Mouse (Mus musculus) CD4-positive helper T cell, adult 2 months (primary cell): ENCODE measurements around the gene Ptpn18.
"Not testable (repeated sequence)": the region's sequence is repeated elsewhere in the genome, so short reads cannot be mapped to it uniquely, and the experiment has no call there.

Source experiments
- DNase-seq: peaks from one replicate; pipeline ENCODE4 v3.0.0-alpha.2; 2012; ENCODE audit warnings: low read depth, missing footprints, low spot score

Ptpn18 gene

GRCm38 (mm10) chr1:34459284-34460060 lies at the start of gene Ptpn18:
TSS of gene Ptpn18 (plus strand) at chr1:34459762.
- peak; percentile 87 for DNase-seq

GRCm38 (mm10) chr1:34428466-34428865 lies 31.1 kb upstream of the Ptpn18 start:
- DNase-seq = no peak

- no peak for DNase-seq
These were observed 30.3 kb upstream of the Ptpn18 start for GRCm38 (mm10) chr1:34429281-34429680.

- DNase-seq = no peak
These were observed 28.6 kb upstream of the Ptpn18 start for GRCm38 (mm10) chr1:34430981-34431380.

GRCm38 (mm10) chr1:34431431-34431830 lies 28.1 kb upstream of the Ptpn18 start:
- no peak for DNase-seq

GRCm38 (mm10) chr1:34432411-34432775 lies 27.2 kb upstream of the Ptpn18 start:
- no peak for DNase-seq

GRCm38 (mm10) chr1:34432776-34433481 lies 26.6 kb upstream of the Ptpn18 start:
- DNase-seq = peak; percentile 72

- peak; percentile 71 for DNase-seq
These were observed 25.6 kb upstream of the Ptpn18 start for GRCm38 (mm10) chr1:34433891-34434521.

GRCm38 (mm10) chr1:34434660-34435160 lies 24.9 kb upstream of the Ptpn18 start:
- DNase-seq = peak; percentile 94

- DNase-seq = no peak
These were observed 24.0 kb upstream of the Ptpn18 start for GRCm38 (mm10) chr1:34435371-34436120.

GRCm38 (mm10) chr1:34436374-34436773 lies 23.2 kb upstream of the Ptpn18 start:
- no peak for DNase-seq

GRCm38 (mm10) chr1:34437366-34437765 lies 22.2 kb upstream of the Ptpn18 start:
- not testable (repeated sequence) for DNase-seq

GRCm38 (mm10) chr1:34438381-34439051 lies 21.0 kb upstream of the Ptpn18 start:
- DNase-seq = no peak

- DNase-seq = peak; percentile 99
These were observed 20.2 kb upstream of the Ptpn18 start, which contains the start of the genes Ccdc115 and Imp4 for GRCm38 (mm10) chr1:34439215-34439960. TSS of gene Ccdc115 (minus strand) at chr1:34439672. TSS of gene Imp4 (plus strand) at chr1:34439851.

GRCm38 (mm10) chr1:34439961-34440630 lies 19.5 kb upstream of the Ptpn18 start:
- no peak for DNase-seq

GRCm38 (mm10) chr1:34443124-34443523 lies 16.4 kb upstream of the Ptpn18 start:
- DNase-seq = no peak

- peak; percentile 47 for DNase-seq
These were observed 1.1 kb upstream of the Ptpn18 start for GRCm38 (mm10) chr1:34458431-34458830.

- DNase-seq = no peak
These were observed 489 bp downstream of the Ptpn18 start for GRCm38 (mm10) chr1:34460061-34460441.

- DNase-seq = peak; percentile 87
These were observed 3.2 kb downstream of the Ptpn18 start for GRCm38 (mm10) chr1:34462766-34463165.
